Mouse (Mus musculus): ENCODE results near the gene Mpi.

Mpi gene

DNA sequence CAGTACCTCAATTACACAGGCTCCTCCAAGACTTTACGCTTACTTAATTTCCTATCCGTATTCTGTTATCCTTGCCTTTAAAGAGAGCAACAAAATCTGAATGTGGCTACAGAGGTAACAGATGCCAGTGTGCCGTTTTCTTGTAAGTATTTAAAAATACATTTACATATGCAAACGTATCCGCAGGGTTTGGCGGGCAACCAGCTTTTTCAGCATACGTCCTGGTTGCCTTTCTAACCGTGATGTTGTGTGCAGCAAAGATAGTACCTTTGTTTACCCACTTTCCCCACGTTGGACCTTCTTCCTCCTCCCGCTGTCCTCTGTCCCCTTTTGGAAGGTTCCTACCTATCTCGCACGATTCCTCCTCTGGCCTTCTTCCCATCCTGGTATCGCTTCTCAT lies 51.1 kb downstream of the Mpi start:
- in situ Hi-C loops (cut with MboI; ENCODE audit: unreplicated experiment in 2 of 2), result loop anchor here in 1 of 2 experiments (25.0 kb wide), 1 partner anchor 564 kb away; the partner anchor contains the start of genes Imp3 and Snx33

DNA sequence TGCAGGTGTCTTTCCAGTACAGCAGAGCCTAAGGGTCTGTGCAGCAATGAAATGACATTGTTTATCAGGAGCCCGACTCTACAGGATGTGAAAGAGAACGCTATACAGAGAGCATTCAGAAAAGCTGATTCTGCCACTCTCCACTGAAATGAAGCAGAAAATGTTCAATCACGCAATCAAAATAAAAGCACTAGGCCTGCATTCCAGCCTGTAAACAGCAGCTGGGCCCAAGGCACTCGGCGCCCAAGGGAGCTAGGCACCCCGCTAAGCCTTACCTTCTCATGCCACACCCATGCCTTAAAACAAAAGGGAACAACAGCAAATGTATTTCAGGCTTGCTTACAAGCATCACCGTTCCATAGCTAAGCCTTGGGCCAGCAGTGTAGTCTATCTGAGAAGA lies 54.0 kb downstream of the Mpi start:
- in situ Hi-C loops (cut with MboI; ENCODE audit: unreplicated experiment in 2 of 2), result no loop called here

DNA sequence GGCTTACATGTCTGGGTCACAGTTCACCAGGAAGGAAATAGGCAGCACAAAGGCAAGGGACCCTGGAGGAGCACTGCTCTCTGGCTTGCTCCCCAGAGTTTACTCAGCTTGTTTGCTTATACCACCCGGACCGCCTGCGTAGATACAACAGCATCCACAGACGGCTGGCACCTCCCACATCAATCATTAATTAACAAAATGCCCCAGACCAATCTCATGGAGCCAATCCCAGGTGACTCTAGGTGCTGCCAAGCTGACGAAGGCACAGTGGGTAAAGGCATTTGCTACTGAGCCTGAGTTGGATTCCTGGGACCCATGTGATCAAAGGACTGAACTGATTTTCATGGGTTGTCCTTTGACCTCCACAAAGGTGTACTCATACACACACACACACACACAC lies 55.3 kb downstream of the Mpi start:
- in situ Hi-C loops (cut with MboI; ENCODE audit: unreplicated experiment in 2 of 2), result no loop called here

DNA sequence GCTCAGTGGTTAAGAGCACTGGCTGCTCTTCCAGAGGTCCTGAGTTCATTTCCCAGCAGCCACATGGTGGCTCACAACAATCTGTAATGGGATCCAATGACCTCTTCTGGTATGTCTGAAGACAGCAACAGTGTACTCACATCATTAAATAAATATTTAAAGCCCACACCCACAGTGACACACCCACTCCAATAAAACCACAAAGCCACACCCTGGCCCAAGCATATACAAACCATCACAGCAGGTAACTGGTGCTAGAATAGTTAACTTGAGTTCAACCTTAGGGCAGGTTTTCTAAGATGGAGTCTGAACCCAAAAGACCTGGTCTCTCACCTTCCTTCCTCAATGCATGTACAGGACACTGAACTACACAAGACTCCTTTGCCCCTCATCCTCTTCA lies 57.6 kb downstream of the Mpi start:
- in situ Hi-C loops (cut with MboI; ENCODE audit: unreplicated experiment in 2 of 2), result no loop called here

Measured in v-Abl transformed pro-B cells (cell line).